Mouse (Mus musculus): ENCODE measurements around the gene Rac1.

Gene Rac1

GRCm38 (mm10) chr5:143491736-143492135 is 36.1 kb downstream of the Rac1 start:
- no peak for DNase-seq (ENCODE audit: low spot score in 2 of 2)

- no peak for DNase-seq (ENCODE audit: low spot score in 2 of 2)
These were observed 38.0 kb downstream of the Rac1 start for GRCm38 (mm10) chr5:143489749-143490342.

GRCm38 (mm10) chr5:143487998-143488397 is 39.8 kb downstream of the Rac1 start:
- no peak for DNase-seq (ENCODE audit: low spot score in 2 of 2)

- no peak for DNase-seq (ENCODE audit: low spot score in 2 of 2)
These were observed 40.6 kb downstream of the Rac1 start for GRCm38 (mm10) chr5:143487193-143487592.

- no peak for DNase-seq (ENCODE audit: low spot score in 2 of 2)
These were observed 42.9 kb downstream of the Rac1 start for GRCm38 (mm10) chr5:143484955-143485354.

GRCm38 (mm10) chr5:143477901-143478300 is 49.9 kb downstream of the Rac1 start:
- DNase-seq (ENCODE audit: low spot score in 2 of 2), result no peak

GRCm38 (mm10) chr5:143476013-143476412 is 51.8 kb downstream of the Rac1 start:
- peak in 1 of 2 experiments; percentile 3 for DNase-seq (ENCODE audit: low spot score in 2 of 2)

GRCm38 (mm10) chr5:143475153-143475844 is 52.5 kb downstream of the Rac1 start:
- peak in 1 of 2 experiments; percentile 8 for DNase-seq (ENCODE audit: low spot score in 2 of 2)

GRCm38 (mm10) chr5:143471953-143472618 is 55.8 kb downstream of the Rac1 start:
- DNase-seq (ENCODE audit: low spot score in 2 of 2), result no peak

GRCm38 (mm10) chr5:143471165-143471546 is 56.7 kb downstream of the Rac1 start:
- DNase-seq (ENCODE audit: low spot score in 2 of 2), result no peak

- peak in 1 of 2 experiments; percentile 26 for DNase-seq (ENCODE audit: low spot score in 2 of 2)
These were observed 57.2 kb downstream of the Rac1 start for GRCm38 (mm10) chr5:143470421-143471164.

- no peak for DNase-seq (ENCODE audit: low spot score in 2 of 2)
These were observed 58.2 kb downstream of the Rac1 start for GRCm38 (mm10) chr5:143469628-143470027.

GRCm38 (mm10) chr5:143467931-143468330 is 59.9 kb downstream of the Rac1 start:
- DNase-seq (ENCODE audit: low spot score in 2 of 2), result no peak

- DNase-seq (ENCODE audit: low spot score in 2 of 2), result no peak
These were observed 60.8 kb downstream of the Rac1 start for GRCm38 (mm10) chr5:143466891-143467669.

- DNase-seq (ENCODE audit: low spot score in 2 of 2), result no peak
These were observed 62.4 kb downstream of the Rac1 start for GRCm38 (mm10) chr5:143465156-143466085.

- DNase-seq (ENCODE audit: low spot score in 2 of 2), result no peak
These were observed 63.1 kb downstream of the Rac1 start for GRCm38 (mm10) chr5:143464757-143465118.

- DNase-seq (ENCODE audit: low spot score in 2 of 2), result peak; percentile 83 to 89
These were observed 63.6 kb downstream of the Rac1 start, which contains the start of gene Daglb for GRCm38 (mm10) chr5:143464100-143464756. TSS of gene Daglb (plus strand) at chr5:143464584.

GRCm38 (mm10) chr5:143463671-143464070 is 64.2 kb downstream of the Rac1 start:
- no peak for DNase-seq (ENCODE audit: low spot score in 2 of 2)

All from frontal cortex, postnatal 10 days (tissue).